Mouse (Mus musculus) embryonic fibroblast, embryonic 13.5 days (primary cell): ENCODE measurements around the gene Gm5741.

ENCODE experiments used
- CTCF ChIP-seq: IDR thresholded peaks from 2 replicates; pipeline ENCODE4 v1.5.1; 2011; ENCODE audit warnings: mild to moderate bottlenecking, control low read depth, low read length, moderate library complexity, borderline replicate concordance; ENCODE audit not compliant: insufficient read depth
- POLR2A ChIP-seq: IDR thresholded peaks from 2 replicates; pipeline ENCODE4 v1.6.1; 2011; ENCODE audit warnings: low read depth, mild to moderate bottlenecking, control low read depth, low read length, moderate library complexity

DNA sequence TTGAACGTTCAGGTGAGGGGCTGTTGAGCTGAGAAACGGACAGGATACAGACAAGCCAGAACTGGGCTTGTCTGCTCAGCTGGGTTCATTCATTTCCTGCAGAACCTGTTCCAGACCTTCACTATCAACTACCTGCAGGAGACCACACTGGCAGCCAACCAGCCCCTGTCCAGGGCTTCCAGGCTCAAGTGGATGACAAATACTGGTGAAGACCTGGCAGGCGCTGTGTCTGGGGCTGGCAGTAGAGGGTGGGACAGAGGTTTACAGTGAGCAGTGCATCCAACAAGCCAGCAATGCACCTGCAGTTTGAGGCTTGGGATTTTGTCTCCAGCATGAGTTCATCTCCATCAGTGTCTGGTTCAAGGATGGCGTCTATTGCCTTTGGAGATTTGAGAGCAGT lies 29.1 kb upstream of the Gm5741 start:
- no peak for TF ChIP-seq CTCF
- TF ChIP-seq POLR2A = no peak
